In genomic region chr7:27486770-27487697, GRCm38 (mm10) we compare ENCODE assay signal across 8 mouse cellular contexts. TPM values are rescaled to one million over a fixed set of nuclear protein-coding genes. Genes with fewer than 3 reads are reported as not detected.
DNase-seq lines count a peak whose midpoint lies in the region; ATAC-seq and TF ChIP-seq lines count a peak whose summit lies in the region.

Gene Sertad1 (plus strand): TSS chr7:27486910.

- peak within 1 kb of the TSS; percentile 61 for H3K4me2 ChIP-seq in forebrain, embryonic 14.5 days (ENCODE audit: low read length)

- under 1% methylated on average over 78 of the region's 80 CpGs for WGBS in forebrain, embryonic 14.5 days
- under 1% methylated on average over 80 of the region's 80 CpGs for WGBS in lung, adult 2 months

- H3K9me3 ChIP-seq in forebrain, embryonic 14.5 days (replicated peaks; ENCODE audit: control insufficient read depth, low read length) = no peaks in the 10 kb centered on the region

- peak within 1 kb of the TSS; percentile 65 for H3K4me3 ChIP-seq in forebrain, embryonic 14.5 days (ENCODE audit: low read depth, low read length)
- H3K4me3 ChIP-seq in lung, adult 2 months (replicated peaks; ENCODE audit: extremely low read depth, low read depth, low read length) = peak within 1 kb of the TSS; percentile 83

- TF ChIP-seq POLR2A in lung, adult 2 months (IDR thresholded peaks at IDR 0.05; ENCODE audit: borderline replicate concordance, extremely low read depth, low read depth, low read length) = peak; percentile 100

- no peaks in the 10 kb centered on the region for H3K36me3 ChIP-seq in forebrain, embryonic 14.5 days (ENCODE audit: control insufficient read depth, insufficient read depth, low read length)

- intact Hi-C loops in heart, postnatal 14 days (cut with DNase I) = loop anchor here (10.0 kb wide), 1 partner anchor 322 kb away; the partner anchor contains the start of gene Egln2

- DNase-seq in ES-CJ7 (ENCODE audit: low read depth, low spot score) = peak; percentile 100
- DNase-seq in cerebellum, adult 11 months = peak; percentile 100
- peak; percentile 100 for DNase-seq in forebrain, embryonic 14.5 days (ENCODE audit: low spot score)
- peak; percentile 100 for DNase-seq in heart, postnatal 14 days
- DNase-seq in layer of hippocampus, adult 18-20 months (ENCODE audit: low spot score in 2 of 2) = peak; percentile 100
- peak; percentile 100 for DNase-seq in lung, adult 2 months
- peak; percentile 100 for DNase-seq in thymus, adult 18-20 months

- ATAC-seq in forebrain, embryonic 14.5 days = peak; percentile 98
- ATAC-seq in neutrophil, adult 5-6 weeks (ENCODE audit: extremely low read depth, insufficient number of reproducible peaks, low FRiP score, poor library complexity, severe bottlenecking) = peak; percentile 85

- H3K9ac ChIP-seq in forebrain, embryonic 14.5 days (ENCODE audit: low read length) = peak within 1 kb of the TSS; percentile 71

- H3K27ac ChIP-seq in forebrain, embryonic 14.5 days (ENCODE audit: low read depth, low read length) = peak within 1 kb of the TSS; percentile 86

- no peaks in the 10 kb centered on the region for H3K27me3 ChIP-seq in forebrain, embryonic 14.5 days (replicated peaks; ENCODE audit: control insufficient read depth, insufficient read depth, low read length)

- peaks cover 3% of the 10 kb centered on the region; the same call in 1 of the 2 replicates for H3K4me1 ChIP-seq in forebrain, embryonic 14.5 days (ENCODE audit: control insufficient read depth, insufficient read depth, low read length)
- H3K4me1 ChIP-seq in lung, adult 2 months (ENCODE audit: control insufficient read depth, insufficient read depth, low read length) = peaks cover 19% of the 10 kb centered on the region

- no peak for TF ChIP-seq CTCF in lung, adult 2 months (IDR thresholded peaks at IDR 0.05; ENCODE audit: insufficient read depth, low read length)

RNA-seq across cellular contexts. Expression of gene Sertad1, which starts in this region (rescaled TPM):
- polyA plus RNA-seq in forebrain, embryonic 14.5 days (2014; fragmentation: Nextera tagmentation; extraction: Ambion mirVana) = 8.6 and 9.7 TPM in 2 replicates
- 10 to 100 TPM; 10.9 to 11.4 TPM for total RNA-seq in heart, postnatal 14 days (2021)
- 10 to 100 TPM in 1 of 2 experiments, 1 to 10 TPM in 1; 8.7 to 11.5 TPM for total RNA-seq in layer of hippocampus, adult 18-20 months (2021)
- polyA plus RNA-seq in lung, adult 2 months (2012; rRNA removed) = 50.7 and 56.1 TPM in 2 replicates
- total RNA-seq in neutrophil, adult 5-6 weeks (2017) = 32.6 and 38.4 TPM in 2 replicates

Comparison
In these comparisons a context has a peak if more than half of its experiments do, and no peak if none do; other contexts are left out.
1. Peak in every context shown above with its lines: DNase-seq, ATAC-seq, H3K4me3 ChIP-seq and H3K27ac ChIP-seq.